Mouse (Mus musculus): ENCODE data around the gene Podxl.

Podxl gene

DNA sequence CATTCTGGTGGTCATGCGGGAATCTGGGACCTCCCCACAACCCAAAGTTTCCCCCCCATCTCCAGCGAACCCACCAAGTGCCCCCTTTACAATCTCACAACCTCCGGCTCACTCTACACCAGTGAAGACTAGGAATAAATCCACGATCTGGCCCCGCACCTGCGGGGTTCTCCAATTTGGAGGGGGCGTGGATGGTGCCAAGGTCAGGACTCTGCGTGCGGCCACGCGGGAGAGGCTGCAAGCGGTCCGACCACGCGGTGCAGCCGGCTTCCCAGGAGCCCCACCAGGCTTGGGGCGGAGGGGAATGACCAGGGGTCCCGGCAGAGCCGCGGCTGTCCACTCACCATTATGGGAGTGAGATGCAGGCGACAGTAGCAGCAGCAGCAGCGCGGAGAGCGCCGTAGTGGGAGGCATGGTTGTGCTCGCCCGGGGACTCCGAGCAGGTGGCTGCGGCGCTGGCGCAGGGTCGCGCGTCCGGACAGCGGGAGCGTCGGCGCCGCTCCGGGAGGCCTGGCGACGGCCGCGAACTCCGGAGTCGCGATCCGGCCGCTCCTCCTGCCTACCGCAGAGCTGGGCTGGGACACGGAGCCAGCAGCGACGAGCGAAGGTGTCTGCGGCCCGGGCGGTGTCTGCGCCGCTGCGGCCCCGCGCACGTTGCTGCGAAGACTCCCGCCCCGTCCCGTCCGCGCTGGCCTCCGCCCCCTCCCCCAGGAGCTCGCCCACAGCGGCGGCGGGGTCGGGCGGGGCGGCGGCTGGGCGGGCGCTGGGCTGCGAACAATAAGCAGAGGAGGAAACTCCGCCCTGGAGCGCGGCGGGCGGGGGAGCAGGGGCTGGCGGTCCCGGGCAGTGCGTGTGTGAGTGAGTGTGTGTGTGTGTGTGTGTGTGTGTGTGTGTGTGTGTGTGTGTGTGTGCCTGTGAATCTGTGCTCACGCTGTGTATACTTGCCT lies at the start of gene Podxl:
Gene Podxl (minus strand): TSS at position 747 of the 947 bp plus-strand sequence.
- peak; percentile 80 for DNase-seq (ENCODE audit: low read depth, low spot score)

DNA sequence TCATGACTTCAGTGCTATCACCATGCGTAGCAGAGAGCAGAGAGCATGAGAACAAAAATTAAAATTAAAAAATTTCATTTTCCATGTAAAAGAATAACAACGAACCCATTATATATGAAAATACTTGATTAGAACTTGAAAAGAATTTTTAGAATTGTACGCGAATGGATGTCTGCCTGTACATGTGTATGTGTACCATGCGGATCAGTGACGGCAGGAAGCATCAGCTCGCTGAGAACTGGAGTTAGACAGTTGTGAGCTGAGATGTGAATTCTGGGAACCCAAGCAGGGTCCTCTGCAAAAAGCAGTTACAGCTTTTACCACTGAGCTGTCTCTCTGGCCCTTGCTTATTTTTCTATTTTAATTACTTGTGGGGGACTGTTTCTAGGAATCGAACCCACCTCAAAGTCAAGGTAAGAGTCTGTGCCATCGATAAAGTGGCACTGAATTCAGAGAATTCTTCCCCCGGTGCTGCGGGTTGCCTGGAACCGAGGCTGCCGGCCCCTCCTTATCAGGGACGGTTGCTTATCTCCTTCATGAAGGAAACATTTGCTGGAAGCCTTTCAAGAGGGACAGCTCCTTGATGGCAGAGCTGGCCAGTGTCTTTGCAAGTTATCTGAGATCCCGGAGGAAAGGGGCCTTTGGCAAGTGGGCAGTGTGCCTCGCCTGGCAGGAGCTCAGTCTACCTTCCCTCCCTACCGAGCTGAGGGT lies 48.9 kb upstream of the Podxl start:
- DNase-seq (ENCODE audit: low read depth, low spot score), result no peak

DNA sequence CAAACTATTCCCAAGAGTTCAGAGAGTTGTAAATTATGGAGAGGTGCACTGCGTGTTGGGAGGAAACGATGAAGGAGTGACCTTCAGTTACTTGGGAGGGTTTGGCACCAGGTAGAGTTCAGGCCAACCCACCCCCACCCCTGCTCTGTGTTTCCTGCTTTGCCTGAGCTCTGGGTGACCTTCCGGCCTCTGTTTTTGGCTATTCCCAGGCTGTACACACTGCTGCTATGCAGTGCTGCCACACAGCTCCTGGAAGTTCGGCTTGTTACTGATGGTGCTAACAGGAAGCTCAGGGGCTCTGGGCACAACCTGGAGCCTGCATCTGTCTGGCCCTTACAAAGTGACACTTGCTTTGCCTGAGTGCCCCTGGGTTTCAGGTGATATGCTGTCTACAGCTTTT lies 42.6 kb upstream of the Podxl start:
- no peak for DNase-seq (ENCODE audit: low read depth, low spot score)

DNA sequence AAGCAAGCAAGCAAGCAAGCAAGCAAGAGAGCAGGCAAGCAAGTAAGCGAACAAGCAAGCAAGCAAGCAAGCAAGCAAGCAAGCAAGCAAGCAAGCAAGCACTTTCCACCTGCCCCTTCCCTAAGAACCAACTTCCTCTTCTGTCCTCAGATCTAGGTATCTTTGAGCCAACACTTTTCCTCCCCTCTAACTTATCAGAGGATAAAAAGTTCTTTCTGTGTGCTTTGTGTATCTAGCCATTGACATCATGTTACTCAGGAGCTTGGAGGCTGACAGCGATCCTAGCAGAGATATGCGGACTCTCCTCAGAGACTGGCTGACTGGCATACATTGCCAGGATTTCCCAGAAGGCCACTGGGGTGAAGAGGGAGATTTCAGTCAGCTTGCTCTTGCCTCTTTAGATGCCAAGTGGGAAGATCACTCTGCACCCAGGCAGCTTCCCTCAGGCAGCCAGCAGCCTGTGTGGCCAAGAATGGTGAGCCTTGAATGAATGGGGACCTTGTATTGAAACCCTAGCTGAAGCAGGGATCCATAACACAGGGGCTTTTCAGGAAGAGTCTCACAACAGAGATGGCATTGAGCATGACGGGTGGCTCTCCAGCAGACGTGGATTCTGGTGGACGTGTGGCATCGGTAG lies 41.0 kb upstream of the Podxl start:
- DNase-seq (ENCODE audit: low read depth, low spot score), result no peak

DNA sequence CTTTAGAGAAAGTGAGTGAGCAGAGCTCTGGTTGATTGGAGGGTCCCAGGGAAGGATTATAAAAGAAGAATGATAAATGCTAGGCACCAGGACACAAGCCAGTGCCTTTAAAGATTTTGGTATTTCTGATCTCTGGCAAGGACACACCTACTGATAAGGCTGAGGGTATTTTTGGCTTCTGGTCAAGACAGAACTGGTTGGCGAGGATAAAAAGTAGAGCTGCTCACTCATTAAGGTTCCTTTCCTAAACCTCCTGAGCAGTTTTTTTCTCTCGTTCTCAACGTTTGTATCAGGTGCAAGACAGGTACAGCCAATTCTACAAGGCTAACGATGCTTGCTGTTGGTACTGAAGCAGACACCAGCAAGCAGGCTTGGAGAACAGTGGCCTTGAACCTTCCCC lies 38.7 kb upstream of the Podxl start:
- DNase-seq (ENCODE audit: low read depth, low spot score), result no peak

DNA sequence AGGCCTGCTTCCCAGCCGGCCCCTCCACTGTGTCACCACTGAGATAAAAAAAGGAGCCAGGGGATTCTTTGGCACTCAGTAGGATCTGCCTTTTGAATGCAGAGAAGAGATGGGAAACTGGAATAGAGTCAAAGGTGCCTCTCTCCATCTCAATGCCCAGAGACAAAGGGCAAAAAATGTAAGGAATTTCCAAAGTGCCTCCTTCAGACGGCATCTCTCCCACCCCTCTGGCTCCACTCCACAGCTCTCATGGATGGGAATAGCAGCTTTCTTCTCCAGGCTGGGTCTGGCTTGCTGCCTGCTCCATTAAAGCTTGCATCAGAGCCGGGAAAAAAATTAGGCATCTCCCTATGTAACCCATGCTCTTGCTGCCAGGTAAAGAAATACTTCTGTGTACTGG lies 37.4 kb upstream of the Podxl start:
- DNase-seq (ENCODE audit: low read depth, low spot score), result no peak

DNA sequence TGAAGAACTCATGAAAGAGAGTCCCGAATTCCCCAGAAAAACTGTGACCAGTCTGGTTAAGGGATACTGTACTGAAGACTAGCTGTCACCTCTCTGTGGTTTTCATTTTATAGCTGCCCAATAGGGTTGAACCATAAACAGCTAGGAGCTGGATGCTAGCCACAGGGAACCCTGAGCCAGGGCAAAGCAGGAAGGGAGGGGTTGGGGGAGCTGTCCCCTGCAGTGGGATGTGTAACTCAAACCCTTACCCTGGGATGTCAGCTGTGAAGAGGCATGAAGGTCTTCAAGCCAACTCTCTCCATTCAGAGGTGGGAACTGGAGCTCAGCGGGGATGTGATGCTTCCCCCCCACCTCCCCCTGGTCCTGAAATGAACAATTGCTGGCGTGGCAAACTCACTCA lies 36.1 kb upstream of the Podxl start:
- no peak for DNase-seq (ENCODE audit: low read depth, low spot score)

DNA sequence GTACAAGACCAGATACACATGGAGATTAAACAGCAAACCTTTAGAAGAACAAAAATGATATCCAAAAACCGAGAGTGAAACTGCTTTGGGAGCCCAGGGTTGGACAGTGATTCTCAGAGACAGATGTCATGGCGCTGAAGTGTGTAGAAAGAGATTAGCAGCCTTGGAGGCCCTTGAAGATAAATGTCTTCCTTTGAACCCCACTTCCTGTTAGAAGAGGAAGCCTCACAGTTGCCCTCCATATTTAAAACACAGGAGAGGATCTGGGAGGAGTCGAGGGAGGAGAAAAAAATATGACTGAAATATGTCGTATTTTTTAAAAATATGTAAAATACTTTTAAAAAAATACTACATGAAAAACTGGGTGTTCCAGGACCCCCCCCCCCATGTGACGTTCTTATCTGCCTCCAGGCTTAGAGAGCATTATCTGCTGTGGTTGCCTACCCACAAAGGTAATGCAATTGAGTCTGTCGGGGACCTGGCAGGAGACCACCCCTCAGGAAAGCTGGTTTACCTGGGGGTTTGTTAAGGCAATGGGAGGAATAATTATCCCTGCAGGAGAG lies 34.6 kb upstream of the Podxl start:
- no peak for DNase-seq (ENCODE audit: low read depth, low spot score)

DNA sequence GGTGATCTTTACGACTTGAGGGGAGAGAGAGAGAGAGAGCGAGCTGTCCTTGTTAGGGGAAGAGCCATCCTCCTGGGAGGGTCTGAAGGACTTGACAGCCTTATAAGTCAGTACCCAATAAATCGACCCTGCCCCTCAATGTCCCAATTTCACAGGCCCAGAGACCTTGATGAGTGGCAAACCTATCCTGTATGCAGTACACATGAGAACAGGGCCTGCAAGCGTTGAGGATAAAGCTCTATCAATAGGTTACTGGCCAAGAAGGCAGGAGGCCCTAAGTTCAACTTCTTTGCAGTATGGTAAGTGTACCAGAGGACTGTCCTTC lies 33.3 kb upstream of the Podxl start:
- no peak for DNase-seq (ENCODE audit: low read depth, low spot score)

DNA sequence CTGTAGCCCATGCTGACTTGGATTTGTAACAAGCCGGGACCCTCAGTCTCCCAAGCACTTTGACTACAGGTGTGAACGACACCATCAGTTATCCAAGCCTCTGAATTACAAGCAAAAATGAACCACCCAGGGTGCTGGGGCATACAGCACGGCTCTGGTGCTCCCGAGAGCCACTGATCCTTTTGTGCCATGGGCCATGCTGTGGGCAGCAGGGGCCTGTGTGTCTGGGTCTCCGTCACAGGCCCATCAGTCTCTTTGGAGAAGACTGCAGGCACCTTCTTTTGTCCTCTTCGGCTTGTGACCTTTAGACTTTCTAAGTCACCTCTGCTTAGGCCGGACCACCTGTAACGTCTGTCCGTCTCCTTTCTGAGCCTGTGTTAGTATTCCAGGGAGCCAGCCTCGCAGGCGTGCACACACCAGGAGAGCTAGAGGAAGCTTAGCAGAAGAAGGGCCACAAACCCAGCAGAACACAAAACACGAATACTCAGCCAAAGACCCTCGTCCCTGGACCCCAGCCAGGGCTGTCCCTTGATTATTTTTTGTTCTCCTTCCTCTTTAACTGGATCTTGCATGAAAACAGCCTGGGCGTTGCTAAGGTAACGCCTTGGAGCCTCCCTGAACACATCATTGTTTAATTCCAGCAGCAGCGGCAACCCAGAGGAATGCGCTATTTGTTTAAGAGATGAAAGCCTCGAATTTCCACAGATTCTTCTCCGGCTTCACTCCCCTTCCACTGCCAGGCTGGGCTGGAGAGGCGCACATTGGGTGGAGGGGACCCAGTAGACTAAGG lies 32.8 kb upstream of the Podxl start:
- DNase-seq (ENCODE audit: low read depth, low spot score), result no peak

DNA sequence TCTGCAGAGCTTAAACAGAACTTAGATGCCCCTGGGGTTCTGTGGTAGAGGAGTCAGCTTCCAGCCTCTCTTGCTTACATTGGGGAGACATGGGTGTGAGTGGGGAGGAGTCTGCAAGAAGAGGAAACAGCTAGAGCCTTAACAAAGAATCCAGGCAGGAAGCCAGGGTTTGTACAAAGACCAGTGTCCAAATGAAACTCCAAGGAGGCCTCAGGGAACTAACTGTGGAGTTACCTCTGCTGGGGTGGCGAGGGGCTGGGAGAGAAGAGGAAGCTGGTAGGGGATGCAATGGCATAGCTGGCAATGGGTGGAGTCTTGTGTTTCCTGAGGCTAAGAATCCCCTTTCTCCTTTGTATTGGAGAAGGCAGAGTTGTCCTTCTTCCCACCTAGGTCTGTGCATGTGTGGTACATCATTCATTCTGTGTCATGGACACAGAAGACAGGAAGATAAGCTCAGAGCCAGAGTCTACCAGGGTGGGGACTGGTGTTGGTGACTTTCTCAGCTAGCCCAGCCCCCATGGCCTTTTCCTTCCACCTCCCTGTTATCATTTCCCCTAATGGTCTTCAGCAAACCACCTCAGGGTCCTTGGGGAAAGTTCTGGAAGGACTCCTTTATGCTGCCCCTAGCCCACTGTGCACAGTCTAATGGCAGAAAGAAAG lies 28.9 kb upstream of the Podxl start:
- DNase-seq (ENCODE audit: low read depth, low spot score), result no peak

DNA sequence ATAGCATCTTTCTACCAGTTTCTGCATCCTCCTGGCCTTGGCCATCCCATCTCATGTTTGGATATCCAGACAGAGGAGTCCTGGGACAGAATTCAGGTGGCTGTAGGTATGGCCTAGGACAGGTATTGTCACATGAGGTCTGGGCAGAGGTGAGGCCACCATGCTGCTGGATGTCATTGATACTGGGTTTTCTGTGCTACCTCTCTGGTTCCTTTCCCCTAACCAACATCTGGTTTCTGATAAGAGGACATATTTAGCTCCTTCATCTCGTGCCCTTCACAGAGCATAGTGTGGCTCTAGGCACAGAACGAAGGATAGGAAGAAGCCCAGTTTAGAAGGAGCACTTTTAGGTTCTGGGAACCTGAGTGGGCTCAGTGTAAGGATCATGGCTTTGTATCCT lies 28.3 kb upstream of the Podxl start:
- no peak for DNase-seq (ENCODE audit: low read depth, low spot score)

DNA sequence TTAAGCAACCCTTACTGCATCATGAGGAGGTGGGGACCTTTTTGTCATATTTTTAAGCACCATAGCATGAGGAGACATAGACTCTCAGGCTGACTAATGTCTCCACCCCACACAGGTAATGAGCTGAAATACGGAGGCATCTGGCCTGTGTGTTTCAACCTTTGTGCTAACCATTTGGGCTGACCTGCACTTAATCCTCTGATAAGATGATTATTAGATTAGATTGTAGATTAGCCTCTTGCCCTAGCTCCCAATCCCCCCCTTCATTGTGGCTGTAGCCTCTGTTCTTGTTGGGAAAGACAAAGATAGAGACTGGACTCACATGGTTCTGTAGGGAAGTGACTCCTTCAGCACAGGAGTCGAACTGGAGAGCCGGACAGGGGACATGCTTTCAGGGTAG lies 27.9 kb upstream of the Podxl start:
- DNase-seq (ENCODE audit: low read depth, low spot score), result peak; percentile 59

DNA sequence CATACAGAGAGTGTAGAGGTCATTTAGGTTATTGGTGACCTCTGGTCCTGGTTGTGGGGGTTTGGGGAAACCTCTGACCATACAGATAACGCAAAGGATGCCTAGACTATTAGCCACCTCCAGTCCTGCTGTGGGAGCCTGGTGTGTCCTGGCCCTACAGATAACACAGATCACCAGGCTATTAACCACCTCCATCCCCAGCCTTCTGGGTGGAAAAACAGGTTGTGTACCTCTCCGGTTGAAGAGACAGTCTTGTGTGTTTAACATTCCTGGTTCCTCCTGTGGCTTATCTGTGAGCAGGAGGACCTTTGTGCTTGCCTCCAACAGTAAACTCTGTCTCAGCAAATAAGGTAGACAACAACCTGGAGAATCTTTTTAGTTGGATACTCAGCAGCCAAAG lies 27.0 kb upstream of the Podxl start:
- DNase-seq (ENCODE audit: low read depth, low spot score), result no peak

DNA sequence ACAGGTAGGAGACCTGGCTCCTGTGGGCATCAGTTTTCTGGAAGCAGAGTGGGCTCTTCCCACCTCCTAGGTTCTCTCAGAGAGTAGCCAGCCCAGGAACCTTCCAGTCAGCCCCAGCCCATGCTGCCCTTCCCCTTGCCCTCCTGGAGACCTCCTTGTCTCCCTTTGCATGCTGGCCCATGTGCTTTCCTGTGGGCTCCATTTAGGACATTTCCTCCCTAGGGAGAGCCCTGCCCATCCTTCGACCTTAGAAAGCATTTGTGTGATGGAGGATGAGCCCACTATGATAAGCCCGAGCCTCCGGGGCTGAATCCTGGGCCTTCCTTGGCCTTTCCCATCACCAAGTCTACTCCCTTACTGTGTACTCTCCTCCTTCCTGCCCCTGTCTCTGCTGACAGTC lies 25.5 kb upstream of the Podxl start:
- DNase-seq (ENCODE audit: low read depth, low spot score), result no peak

DNA sequence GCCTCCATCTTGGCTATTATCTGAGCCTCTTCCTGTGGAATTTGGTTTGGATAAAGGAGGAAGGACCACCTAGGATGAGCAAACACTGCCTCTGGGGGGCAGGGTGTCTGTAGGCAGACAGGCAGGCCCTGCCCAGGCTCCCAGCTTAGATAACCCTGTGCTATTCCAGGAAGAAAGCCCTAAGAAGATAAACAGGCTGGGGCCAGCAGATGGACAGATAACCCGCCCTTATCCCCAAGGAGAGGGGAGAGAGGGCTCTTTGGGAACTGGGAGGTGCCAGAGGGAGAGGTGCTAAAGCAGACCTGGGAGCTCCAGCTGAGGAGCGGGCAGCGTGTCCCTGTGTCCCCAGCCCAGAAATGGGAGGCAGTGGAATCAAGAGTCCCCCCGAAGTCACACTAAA lies 23.9 kb upstream of the Podxl start:
- DNase-seq (ENCODE audit: low read depth, low spot score), result peak; percentile 69

DNA sequence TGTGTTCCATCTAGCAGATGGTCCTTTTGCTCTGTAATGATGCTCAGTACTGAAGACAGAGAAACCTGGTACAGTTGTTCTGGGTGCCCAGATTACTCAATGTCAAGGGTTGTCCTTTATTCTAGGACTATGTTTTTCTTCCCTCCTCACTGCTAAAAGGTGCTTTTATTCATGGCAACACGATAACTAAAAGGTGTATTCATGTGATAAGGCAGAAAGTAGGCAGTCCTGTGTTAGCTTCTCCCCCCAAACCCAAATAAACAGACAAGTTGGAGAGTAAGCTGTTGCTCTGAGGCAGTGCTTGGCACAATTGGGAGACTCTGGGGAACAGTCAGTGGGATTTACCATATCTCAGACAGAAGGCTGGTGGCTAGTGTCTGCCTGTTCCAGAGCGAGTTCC lies 22.3 kb upstream of the Podxl start:
- no peak for DNase-seq (ENCODE audit: low read depth, low spot score)

DNA sequence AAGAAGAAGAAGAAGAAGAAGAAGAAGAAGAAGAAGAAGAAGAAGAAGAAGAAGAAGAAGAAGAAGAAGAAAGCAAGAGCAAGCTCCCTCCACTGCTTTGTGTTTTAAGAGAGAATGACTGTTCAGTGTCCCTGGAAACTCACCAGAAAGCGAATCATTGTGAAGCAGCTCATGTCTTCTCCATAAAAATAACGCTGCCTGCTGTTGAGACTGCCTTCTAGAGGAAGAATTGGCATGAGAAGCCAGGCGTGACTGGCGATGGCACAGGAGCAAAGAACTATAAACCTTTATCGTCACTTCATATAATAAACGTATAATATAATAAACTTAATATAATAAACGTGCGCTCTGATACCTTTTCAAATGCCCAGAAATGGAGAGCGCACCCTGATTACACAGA lies 12.4 kb upstream of the Podxl start:
- DNase-seq (ENCODE audit: low read depth, low spot score), result no peak

DNA sequence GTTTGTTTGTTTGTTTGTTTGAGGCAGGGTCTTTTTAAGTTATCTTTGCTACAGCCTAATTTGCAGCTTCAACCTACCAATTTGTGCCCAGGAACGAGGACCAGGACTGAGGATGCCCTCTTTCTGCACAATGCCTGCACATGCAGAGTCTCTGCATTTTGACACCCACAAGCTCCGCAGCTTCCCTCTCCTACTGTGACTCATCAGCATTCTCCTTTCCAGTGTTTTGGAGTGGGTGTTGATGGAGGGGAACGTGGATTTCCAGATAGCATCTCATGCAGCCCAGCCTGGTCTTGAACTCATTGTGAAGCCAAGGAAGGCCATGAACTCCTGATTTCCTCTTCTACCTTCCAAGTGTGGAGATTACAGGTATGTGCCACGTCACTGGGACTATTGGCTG lies 11.3 kb upstream of the Podxl start:
- no peak for DNase-seq (ENCODE audit: low read depth, low spot score)

DNA sequence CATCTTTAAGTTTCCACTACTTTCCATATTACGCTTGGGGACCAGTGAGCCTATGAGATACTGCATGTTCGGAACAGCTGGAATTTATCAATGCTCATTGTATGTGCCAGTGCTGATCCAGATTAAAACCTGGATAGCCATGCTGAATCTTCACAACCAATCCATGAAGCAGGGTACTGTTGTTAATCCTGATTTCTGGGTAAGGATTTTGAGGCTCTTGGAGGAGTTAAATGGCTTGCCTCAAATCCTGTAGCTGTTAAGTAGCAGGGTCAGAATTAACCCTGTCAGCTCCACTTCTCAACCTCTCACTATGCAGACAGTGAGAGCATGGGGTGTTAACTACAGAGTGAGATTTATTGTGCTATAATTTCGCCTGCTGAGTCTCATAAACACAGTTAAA lies 7.7 kb upstream of the Podxl start:
- peak; percentile 70 for DNase-seq (ENCODE audit: low read depth, low spot score)

DNA sequence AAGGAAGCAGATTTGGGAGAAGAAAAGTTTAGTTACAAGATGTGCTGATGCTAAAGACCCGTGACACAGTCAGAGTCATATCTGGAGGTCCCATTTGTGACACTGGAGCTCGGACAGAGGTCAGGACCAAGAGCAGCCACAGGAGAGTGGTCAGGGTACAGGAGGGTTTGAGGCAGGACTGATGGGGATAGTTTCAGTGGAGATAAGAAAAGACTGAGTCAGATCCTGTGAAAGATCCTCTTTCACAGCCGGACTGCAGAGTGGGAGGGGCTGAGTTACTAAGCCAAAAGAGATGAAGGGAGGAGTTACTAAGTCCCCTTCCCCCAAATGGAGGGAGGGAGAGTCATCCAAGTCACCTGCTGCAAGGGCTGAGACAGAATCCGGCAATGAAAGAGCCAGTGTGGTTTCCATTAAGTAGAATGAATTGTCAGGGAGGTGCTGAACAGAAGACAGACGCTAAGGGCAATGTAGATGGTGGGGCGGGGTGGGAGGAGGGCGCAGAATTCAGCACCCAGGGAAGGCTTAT lies 4.4 kb upstream of the Podxl start:
- DNase-seq (ENCODE audit: low read depth, low spot score), result no peak
